Mouse (Mus musculus) Muller cell, postnatal 12 days (primary cell): ENCODE results near the gene Acsbg2.
"Not testable (repeated sequence)": the region's sequence is repeated elsewhere in the genome, so short reads cannot be mapped to it uniquely, and the experiment has no call there.

Experiments
- DNase-seq: peaks from one replicate; pipeline ENCODE4 v3.0.0-alpha.2; 2015; ENCODE audit errors: inconsistent ontology term

Gene Acsbg2

GRCm38 (mm10) chr17:56874237-56874636 is at the start of gene Acsbg2:
Gene Acsbg2, minus strand, starts transcription at chr17:56874447.
- no peak for DNase-seq

GRCm38 (mm10) chr17:56919725-56920124 is 45.5 kb upstream of the Acsbg2 start:
- DNase-seq: no peak

- DNase-seq: no peak
Observed at GRCm38 (mm10) chr17:56917166-56917565, 42.9 kb upstream of the Acsbg2 start.

GRCm38 (mm10) chr17:56913444-56913843 is 39.2 kb upstream of the Acsbg2 start:
- DNase-seq: no peak

- no peak for DNase-seq
Observed at GRCm38 (mm10) chr17:56913023-56913422, 38.8 kb upstream of the Acsbg2 start.

- DNase-seq: not testable (repeated sequence)
Observed at GRCm38 (mm10) chr17:56909764-56910163, 35.5 kb upstream of the Acsbg2 start.

GRCm38 (mm10) chr17:56907887-56908286 is 33.6 kb upstream of the Acsbg2 start:
- DNase-seq: no peak

GRCm38 (mm10) chr17:56907096-56907495 is 32.8 kb upstream of the Acsbg2 start:
- no peak for DNase-seq

GRCm38 (mm10) chr17:56906166-56906565 is 31.9 kb upstream of the Acsbg2 start:
- no peak for DNase-seq

GRCm38 (mm10) chr17:56902698-56903097 is 28.5 kb upstream of the Acsbg2 start:
- no peak for DNase-seq

- DNase-seq: peak; percentile 45
Observed at GRCm38 (mm10) chr17:56897630-56898195, 23.5 kb upstream of the Acsbg2 start.

- no peak for DNase-seq
Observed at GRCm38 (mm10) chr17:56896513-56897129, 22.4 kb upstream of the Acsbg2 start.

- no peak for DNase-seq
Observed at GRCm38 (mm10) chr17:56895368-56895918, 21.2 kb upstream of the Acsbg2 start.

GRCm38 (mm10) chr17:56890018-56890417 is 15.8 kb upstream of the Acsbg2 start:
- DNase-seq: no peak

GRCm38 (mm10) chr17:56888050-56888449 is 13.8 kb upstream of the Acsbg2 start:
- no peak for DNase-seq

GRCm38 (mm10) chr17:56884809-56885208 is 10.6 kb upstream of the Acsbg2 start:
- DNase-seq: no peak

- no peak for DNase-seq
Observed at GRCm38 (mm10) chr17:56884331-56884730, 10.1 kb upstream of the Acsbg2 start.

GRCm38 (mm10) chr17:56883612-56884011 is 9.4 kb upstream of the Acsbg2 start:
- DNase-seq: no peak

- DNase-seq: no peak
Observed at GRCm38 (mm10) chr17:56877426-56877825, 3.2 kb upstream of the Acsbg2 start.

- DNase-seq: no peak
Observed at GRCm38 (mm10) chr17:56876981-56877380, 2.7 kb upstream of the Acsbg2 start.

GRCm38 (mm10) chr17:56876465-56876864 is 2.2 kb upstream of the Acsbg2 start:
- no peak for DNase-seq

GRCm38 (mm10) chr17:56874936-56875651 is 847 bp upstream of the Acsbg2 start, which contains the start of gene 1700061G19Rik:
Gene 1700061G19Rik, plus strand, starts transcription at chr17:56875477.
- no peak for DNase-seq

- DNase-seq: no peak
Observed at GRCm38 (mm10) chr17:56872512-56872911, 1.7 kb downstream of the Acsbg2 start.
